Mouse (Mus musculus) right cerebral cortex, postnatal 36 days (tissue): ENCODE measurements around the gene Ggcx.

ENCODE experiments used
- DNase-seq, 2 experiments: peaks; one replicate each; pipeline ENCODE4 v3.0.0; 2022; ENCODE audit warnings: low spot score in 2 of 2, mixed read lengths in 1 of 2

Gene Ggcx

DNA sequence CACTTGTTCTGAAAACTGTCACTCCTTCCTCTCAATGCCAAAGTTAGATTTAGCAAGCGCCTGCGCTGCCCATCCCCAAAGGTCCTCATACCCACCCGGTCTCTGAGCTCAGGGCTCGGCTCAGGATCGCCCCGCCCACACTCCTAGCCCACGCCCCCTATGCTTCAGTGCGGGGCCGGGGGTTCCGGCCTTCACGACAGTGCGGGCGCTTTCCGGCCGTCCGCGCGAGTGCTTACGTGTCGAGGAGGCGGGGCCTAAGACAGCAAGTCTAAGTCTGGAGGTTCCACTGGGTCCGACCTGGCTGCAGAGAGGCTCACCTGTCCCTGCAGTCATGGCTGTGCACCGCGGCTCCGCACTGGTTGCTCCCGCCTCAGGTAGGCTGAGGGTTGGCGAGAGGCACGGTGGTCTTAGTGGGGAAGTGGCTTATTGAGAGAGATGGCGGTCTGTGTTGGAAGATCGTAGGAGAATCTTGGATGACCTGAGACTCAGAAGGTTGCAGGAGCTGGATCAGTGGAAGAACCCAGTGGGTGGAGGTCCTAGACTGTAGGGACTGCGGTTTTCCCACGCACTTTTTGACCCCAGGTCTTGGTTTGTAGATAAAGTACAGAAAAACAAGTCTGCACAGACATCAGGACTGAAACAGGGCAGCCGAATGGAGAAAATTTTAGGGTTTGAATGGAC lies at the start of gene Ggcx:
Gene Ggcx, plus strand, starts transcription at position 233 of the 681 bp plus-strand sequence.
- DNase-seq, result peak; percentile 92

DNA sequence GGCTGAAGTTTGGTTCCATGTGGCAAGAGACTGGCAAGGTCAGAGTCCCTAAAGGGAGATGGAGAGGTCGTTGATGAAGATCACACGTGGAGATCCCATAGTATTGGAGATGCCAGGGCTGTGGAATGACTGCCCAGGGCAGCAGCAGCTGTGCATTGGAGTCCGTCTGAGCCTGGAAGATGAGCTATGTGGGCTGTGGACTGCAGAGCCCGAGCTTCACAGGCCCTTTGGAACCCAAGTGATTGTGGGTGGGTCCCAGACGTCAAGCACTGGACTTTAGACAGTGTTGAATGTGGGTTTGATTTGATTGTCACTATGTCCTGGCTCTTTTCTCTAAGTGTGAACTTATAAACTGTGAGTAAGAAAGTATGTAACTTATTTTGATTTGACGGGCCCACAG lies 49.1 kb upstream of the Ggcx start:
- DNase-seq, result no peak

DNA sequence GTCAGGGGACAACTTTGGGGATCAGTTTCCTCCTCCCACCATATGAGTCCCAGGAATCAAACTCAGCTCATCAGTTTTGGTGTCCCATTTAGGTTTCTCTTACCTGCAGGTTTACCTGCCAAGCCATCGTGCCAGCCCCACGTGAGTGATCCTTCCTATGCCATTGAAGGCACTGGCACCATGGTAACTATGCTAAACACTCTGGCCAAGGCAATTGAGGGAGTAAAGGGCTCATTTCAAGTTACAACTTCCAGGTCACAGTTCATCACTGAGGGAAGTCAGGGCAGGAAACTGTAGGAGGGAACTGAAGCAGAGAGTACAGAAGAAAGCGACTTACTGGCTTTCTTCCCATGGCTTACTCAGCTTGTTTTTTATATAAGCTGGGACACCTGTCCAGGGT lies 47.8 kb upstream of the Ggcx start:
- DNase-seq, result no peak

DNA sequence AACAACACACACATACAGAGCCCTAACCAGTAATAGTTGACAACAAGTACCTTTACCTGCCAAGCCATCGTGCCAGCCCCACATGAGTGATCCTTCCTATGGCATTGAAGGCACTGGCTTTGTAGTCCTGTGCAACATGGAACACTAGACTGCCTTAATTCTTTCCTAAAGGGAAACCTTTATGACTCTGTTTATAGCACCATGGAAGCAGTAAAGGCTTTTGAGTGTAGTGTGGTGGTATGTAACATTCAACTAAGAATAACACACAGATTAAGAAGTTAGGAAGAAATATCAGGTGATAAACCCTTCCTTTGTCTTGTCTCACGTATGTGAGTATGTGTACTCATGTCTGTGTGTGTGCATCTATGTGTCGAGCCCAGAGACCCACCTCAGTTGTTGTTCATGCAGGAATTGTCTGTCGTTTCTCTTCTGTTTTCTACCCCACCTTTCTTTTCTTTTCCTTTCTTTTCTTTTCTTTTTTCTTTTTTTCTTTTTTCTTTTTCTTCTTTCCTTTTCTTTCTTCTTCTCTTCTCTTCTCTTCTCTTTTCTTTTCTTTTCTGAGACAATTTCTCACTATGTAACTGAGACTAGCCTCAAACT lies 47.2 kb upstream of the Ggcx start, which contains the start of gene Rnf181:
Gene Rnf181, minus strand, starts transcription at position 113 of the 600 bp plus-strand sequence.
- DNase-seq, result no peak

DNA sequence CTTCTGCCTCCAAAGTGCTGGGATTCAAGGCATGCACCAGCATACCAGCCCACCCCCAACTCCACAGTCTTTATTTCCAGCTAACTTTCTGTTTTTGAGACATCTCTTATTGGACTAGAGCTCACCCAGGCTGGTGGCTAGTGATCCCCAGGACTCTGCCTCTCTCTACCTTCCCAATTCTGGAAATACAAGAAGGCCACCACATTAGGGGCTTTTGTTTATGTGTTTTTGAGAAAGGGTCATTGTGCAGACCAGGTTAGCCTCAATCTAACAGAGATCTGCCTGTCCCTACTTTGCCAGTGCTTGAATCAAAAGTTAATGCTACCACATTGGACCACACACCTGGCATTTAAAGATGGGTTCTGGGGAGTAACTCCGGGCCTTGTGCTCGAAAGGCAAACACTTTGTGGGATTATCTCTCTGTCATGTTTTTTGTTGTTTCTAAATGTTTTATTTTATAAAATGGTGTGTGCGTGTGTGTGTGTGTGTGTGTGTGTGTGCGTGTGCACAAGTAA lies 46.6 kb upstream of the Ggcx start:
- DNase-seq, result no peak

DNA sequence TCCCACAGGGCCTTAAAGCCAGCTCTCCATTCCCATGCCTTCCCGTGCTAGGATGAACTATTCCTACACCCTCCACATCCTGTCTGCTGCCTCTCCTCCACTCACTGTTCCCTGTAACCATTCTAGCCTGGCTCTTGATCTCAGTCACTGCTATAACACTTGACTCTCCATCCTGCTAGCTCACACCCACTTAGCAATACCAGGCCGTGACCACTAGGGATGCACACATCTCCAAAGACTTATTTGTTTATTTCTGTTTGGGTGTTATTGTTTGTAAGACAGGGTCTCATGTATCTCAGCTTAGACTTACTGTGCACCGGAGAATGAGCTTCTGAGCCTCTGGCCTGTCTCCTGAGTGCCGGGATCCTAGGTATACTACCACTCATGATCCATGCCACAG lies 44.6 kb upstream of the Ggcx start:
- no peak for DNase-seq

DNA sequence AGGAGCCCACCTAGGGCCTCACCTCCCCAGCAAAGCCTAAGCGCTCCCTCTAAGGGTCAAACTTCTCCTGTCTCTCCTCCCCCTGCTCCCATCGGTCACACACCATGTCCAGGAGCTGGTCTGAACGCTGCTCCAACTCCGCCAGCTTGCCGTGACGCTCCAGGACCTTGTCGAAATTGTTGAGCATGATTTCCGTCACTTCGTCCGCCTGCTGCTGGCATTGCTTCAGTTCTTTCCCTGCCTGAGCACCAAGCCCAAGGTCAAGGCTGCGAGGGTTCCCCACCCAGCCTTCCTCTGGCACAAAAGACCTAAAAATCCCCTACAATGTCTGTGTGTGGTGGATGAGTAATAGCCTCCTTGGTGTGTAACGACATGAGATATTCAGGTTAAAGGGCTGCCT lies 44.0 kb upstream of the Ggcx start:
- no peak for DNase-seq

DNA sequence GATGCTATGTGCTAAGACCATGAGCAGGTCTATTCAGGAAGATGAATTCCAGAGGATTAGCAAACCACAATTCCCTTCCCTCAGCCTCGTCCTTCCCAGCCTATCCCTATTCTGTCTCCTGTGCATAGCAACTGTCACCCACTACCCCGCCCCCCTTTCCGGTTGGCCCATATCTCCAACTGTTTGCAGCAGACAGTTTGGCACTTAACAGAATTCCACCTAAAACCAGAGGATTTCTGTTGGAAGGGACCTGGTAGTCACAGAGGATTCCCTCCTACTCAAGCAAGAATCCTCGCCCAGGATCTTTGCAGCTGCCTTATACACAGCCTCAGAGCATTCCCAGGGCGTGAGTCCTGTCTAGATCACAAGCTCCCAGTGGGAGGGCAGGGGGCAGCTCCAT lies 43.0 kb upstream of the Ggcx start:
- no peak for DNase-seq

DNA sequence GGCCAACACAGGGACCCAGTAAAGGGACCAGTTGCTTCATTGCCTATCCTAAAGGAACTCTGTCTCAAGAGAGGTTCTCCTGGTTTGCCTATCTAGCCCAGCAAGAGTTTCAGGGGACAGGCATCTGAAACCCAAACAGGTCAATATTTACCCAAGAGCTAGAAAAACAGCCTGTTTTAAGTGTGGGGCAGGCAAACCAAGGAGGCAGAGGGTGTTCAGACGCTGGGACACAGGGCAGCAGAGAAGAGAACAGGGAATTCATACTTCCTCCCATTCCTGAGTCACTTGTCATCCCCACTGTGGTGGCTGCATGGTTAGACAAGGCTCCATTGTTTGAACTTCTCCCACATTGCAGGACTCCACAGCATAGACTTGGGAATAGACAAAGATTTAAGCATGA lies 42.5 kb upstream of the Ggcx start:
- no peak for DNase-seq

DNA sequence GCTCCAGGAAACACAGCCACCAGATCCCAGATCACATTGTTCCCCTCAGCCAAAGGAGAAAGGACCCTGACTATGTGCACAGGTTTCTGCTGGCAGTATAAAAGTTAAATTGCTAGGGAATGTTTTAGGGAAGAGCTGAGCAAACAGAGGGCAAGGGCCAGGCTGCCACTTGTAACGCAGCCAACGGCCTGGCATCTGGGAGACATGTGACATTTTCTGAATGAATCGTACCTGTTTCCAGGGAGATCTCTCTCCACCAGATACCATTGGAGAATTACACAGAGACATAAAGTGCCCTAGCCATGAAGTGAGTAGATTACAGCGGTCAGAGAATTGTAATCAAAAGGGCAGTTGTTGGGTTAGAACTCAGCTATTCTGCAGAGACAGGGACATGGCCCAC lies 40.9 kb upstream of the Ggcx start:
- no peak for DNase-seq

DNA sequence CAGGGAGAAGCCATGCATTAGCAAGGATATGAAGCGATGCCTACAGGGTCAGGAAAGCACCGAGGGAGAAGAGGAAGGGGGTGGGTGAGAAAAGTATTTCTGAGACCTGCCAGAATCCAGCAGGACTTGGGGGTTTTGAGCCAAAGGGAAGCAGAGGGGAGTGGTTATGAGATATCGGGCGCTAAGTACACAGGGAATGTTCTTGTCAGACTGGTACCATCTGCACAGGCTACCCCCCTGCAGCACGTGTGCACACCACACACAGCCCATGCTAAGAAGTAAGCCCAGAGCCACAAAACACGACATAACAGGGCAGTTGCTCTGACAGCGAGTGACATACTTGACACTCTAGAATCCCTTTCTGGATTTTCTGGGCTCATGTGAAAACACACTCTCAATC lies 39.9 kb upstream of the Ggcx start:
- DNase-seq, result no peak

DNA sequence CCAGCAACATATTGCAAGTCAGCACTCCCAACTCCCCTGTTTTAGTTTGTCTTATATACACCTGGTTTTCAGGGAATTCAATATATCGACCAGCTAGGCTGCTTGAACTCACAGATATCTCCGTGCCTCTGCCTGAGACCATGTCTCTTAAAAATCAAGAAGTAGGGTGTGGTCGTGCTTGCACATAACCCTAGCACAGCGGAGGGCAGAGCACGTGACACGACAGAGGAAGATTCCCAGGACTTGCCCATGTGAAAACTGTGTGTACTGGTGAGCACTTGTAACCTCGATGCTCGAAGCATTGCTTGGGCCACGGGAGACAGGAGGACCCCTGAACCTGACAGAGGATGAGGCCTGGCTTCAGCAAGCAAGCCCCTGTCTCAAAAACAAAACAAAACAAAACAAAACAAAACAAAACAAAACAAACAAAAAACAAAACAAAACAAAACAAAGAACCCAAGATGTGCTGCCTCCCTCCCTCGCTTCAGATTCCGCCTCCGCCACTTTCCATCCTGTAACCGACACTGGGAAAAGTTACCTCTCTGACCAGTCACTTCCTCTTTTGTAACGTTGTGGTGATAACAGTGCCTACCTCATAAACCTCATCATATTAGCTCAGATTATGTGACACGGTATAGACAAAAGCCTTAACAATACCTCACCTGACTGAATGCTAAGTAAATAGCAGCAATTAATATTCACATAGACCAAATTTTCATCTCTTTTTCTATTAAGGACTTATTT lies 39.1 kb upstream of the Ggcx start:
- no peak for DNase-seq

DNA sequence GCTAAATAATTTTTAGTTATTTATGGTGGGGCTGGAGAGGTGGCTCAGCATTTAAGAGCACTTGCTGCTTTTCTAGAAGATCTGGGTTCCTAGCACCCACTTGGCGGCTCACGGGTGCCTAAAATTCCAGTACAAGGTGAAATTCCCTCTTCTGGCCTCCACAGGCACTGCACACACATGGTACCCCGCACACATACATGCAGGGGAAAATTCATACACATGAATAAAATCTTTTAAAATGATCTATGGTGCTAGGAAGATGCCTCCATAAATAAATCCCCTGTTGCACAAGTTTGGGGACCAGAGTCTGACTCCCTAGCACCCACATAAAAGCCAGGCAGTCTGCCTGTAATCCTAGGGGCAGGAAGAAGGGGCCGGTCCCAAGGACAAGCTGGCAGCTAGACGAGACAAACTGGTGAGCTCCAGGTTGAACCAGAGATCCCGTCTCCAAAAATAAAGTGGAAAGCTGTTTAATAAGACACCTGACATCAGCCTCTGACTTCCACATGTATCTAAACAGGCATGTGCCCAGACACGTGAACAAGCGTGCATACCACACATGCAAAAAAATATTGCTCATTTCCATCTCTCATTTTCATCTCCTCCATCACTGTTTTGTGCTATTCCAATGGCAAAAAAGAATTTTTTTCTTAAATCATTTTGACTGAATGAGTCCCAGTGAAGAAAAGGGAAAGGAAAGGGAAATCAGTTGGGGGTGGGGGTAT lies 35.4 kb upstream of the Ggcx start:
- DNase-seq, result no peak

DNA sequence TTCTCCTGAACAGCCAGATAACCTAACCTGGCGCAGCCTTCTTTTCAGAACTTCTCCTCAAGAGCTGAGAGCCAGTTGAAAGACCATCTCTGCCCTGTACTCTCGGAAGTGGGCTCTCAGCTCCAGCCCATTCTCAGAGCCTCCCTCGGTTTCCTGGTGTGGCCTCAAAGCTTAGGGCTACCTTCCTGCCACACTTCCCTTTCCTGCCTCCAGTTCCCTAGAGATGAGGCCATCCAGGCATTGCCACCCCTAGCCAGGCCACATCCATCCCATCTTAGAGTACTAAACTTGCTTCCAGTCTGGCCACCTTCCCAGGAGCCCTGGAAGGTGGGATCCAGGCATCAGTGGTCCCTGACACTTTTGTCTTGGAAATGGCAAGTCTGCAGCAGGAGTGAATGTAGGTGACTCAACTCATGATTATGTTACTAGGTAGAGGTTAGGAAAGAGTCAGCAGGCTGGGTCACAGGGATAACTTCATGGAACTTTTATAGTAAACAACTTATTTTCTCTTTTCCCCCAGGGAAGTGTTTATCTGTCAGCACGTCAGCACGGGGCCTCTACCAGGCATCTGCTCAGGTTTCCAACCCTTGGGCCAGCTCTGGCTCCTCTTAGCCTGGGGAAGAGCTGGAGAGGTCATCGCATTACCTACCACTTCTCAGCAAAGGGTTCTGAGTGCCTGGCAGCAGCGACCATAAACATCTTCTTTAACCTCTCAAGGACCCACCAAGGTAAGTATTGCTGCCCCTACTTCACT lies 34.6 kb upstream of the Ggcx start:
- no peak for DNase-seq

DNA sequence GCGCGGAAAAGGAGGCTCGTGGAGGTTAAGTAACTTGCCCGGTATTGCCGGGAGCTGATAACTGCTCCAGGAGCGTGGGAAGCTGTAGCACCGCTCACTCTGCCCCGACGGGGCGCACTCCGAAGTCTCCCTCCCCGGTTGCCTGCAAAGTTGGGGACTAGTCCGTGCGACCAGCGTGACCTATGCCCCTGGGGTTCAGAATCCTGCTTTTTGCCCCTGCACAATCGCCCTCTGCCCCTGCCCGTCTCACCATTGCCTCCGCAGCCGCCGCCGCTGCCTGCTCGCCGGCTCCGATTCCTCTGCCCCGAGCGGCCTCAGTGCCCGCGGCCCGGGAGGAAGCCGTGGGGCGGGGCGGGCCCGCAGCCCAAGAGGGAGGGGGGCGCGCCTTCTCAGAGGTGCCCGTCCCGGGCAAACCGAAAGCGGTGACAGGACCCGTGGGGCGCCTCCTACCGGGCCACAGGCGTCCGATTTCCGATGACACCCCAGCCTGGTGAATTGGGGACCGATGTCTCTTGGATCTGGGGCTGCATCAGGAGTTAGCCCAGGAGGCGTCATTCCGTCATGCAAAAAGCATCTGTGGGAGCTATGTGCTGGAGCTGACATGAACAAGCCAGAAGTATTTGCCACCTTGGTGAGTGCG lies 33.9 kb upstream of the Ggcx start, which contains the start of gene Vamp5:
Gene Vamp5, minus strand, starts transcription at position 338 of the 640 bp plus-strand sequence.
- no peak for DNase-seq

DNA sequence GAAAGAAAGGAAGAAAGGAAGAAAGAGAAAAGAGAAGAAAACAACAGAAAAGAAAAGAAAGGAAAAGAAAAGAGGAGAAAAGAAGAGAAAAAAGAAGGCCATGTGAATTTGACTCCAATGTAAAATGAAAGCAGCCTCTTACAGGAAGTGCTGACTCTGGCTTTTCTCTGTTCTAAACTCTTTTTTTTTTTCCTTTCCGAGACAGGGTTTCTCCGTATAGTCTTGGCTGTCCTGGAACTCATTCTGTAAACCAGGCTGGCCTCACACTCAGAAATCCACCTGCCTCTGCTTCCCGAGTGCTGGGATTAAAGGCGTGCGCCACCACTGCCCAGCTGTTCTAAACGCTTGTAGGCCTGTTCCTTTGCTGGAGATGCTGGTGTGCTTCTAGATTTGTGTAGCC lies 31.6 kb upstream of the Ggcx start:
- DNase-seq, result no peak

DNA sequence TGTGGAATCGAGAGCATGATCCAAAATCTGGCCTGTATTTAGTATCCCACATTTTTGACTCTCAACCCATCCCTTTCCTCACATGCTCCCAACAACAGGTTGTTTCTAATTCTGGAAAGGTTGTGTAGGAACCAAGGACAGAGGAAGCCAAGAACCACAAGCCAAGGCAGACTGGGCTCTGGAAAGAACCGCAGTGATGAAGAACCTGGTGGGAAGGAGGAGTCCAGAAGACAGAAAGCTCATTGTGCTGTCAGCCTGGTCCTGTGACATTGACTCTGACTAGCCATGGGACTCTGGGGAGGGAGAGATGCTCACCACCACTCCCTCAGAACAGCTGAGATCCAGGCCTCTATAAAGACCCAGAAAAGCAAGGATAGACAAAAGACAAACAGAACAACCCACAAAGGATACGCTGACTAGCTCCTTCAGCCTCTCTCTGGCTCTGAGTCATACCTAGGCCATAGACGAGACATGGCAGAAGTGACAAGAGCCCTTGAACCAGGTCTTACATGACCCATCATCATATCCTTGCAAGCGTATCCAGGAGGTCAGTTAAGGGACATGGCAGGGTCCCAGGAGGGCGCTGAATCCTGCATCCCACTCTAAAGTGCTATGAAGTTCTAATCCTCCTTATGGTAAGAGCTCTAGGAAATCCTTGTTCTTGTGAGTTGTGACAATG lies 30.8 kb upstream of the Ggcx start:
- DNase-seq, result no peak

DNA sequence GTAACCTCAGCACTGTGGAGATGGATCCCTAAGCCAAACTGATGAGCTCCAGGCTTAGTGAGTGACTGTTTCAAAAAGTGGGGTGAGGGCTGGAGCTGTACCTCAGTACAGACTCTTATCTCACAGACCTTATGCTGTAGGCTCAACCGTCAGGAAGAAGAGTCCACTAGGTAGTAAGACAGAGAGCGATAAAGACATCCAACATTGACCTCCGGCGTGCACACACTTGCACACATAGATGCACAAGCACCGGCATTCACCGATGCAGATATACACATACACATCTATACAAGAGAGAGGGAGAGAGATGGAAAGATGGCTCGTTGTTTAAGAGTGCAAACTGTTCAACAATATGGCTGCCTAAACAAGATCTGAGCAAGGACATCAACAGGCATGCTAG lies 30.2 kb upstream of the Ggcx start:
- no peak for DNase-seq

DNA sequence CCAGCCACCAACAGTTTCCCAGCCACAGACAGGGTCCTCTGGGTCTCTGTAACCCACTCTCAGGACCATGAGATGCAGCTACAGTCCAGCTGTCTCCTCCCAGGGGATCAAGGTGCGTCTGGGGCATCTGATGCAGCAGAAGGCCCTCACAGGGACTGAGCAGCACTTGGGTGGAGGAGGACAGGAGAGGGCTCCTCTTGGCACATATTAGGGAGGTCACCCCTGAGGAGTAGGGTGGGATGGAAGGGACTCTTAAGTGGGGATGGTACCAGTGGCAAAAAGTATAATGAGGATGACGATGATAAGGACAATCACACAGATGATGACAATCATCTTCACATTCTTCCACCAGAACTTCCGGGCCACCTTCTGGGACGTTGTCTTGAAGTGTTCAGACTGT lies 28.9 kb upstream of the Ggcx start:
- no peak for DNase-seq

DNA sequence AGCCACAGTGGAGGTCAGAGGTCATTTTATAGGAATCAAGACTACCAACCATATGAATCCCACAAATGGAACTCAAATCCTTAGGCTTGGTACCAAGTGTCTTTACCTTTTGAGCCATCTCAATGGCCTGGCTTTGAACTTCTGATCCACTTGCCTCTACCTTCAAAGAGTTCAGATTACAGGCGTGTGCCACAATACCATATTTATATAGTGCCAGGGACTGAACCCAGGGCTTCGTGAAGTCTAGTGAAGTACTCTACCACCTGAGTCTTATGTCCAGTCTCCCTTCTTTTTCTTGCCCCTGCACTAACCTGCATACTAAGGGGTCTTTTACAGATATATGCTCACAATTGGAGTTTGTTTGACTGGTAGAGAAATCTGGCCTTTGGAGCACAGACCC lies 27.5 kb upstream of the Ggcx start:
- no peak for DNase-seq
